Mouse (Mus musculus) hindbrain, embryonic 16.5 days (tissue): Measurements from ENCODE around the gene Glis1. TPM values are rescaled to one million over a fixed set of nuclear protein-coding genes. Genes with fewer than 3 reads are reported as not detected.
A peak's percentile ranks its signal among the peaks of the same experiment; 100 is the strongest.

ENCODE experiments used
- ATAC-seq: fragments of 200-750 bp; cut with Nextera tagmentation; 2 replicates; pipeline ENCODE4 v1.8.0; 2017; ENCODE audit warnings: moderate TSS enrichment, moderate library complexity
- H3K27ac ChIP-seq: fragments of 300-500 bp; sonication (generic); 2 replicates; pipeline ENCODE4 v1.5.1; 2014; ENCODE audit warnings: low read depth, mild to moderate bottlenecking, control low read depth, low read length, moderate library complexity
- H3K27me3 ChIP-seq: fragments of 300-500 bp; sonication (generic); replicated peaks from 2 replicates; pipeline ENCODE4 v1.6.1; 2014; ENCODE audit warnings: low read length; ENCODE audit not compliant: control insufficient read depth, insufficient read depth
- H3K36me3 ChIP-seq: fragments of 300-500 bp; sonication (generic); 2 replicates; pipeline ENCODE4 v1.6.1; 2014; ENCODE audit warnings: mild to moderate bottlenecking, low read length, moderate library complexity, mixed read lengths; ENCODE audit not compliant: control insufficient read depth, insufficient read depth
- H3K4me1 ChIP-seq: fragments of 300-500 bp; sonication (generic); 2 replicates; pipeline ENCODE4 v1.6.1; 2014; ENCODE audit warnings: low read depth, low read length; ENCODE audit not compliant: control insufficient read depth, insufficient read depth
- H3K4me2 ChIP-seq: fragments of 300-500 bp; sonication (generic); 2 replicates; pipeline ENCODE4 v1.6.1; 2014; ENCODE audit warnings: mild to moderate bottlenecking, low read length, control low read depth, moderate library complexity
- H3K4me3 ChIP-seq: fragments of 300-500 bp; sonication (generic); 2 replicates; pipeline ENCODE4 v1.5.1; 2014; ENCODE audit warnings: mild to moderate bottlenecking, low read length, control low read depth, moderate library complexity
- H3K9ac ChIP-seq: fragments of 300-500 bp; sonication (generic); 2 replicates; pipeline ENCODE4 v1.6.1; 2014; ENCODE audit warnings: low read depth, mild to moderate bottlenecking, control low read depth, low read length, moderate library complexity
- H3K9me3 ChIP-seq: fragments of 300-500 bp; sonication (generic); 2 replicates; pipeline ENCODE4 v1.6.1; 2014; ENCODE audit warnings: mild to moderate bottlenecking, low read length, moderate library complexity; ENCODE audit not compliant: control insufficient read depth
- WGBS: fragments of 180-500 bp; shearing (Covaris S2); extraction: QIAGEN DNeasy Blood & Tissue Kit; methylation state at CpG from one replicate; pipeline ENCODE4 v1.1.7; 2014; 5-methylcytosine and 5-hydroxymethylcytosine counted together
- polyA plus RNA-seq: library from polyadenylated mRNA; unstranded; fragments of >200 nt; fragmentation: Nextera tagmentation; extraction: Ambion mirVana; gene quantifications from 2 replicates; pipeline ENCODE4 v1.2.1, GENCODE M21; 2015

Glis1 gene
- polyA plus RNA-seq, 1 experiment from 2014 or later: 1.3 TPM

GRCm38 (mm10) chr4:107570329-107571014 is 136.1 kb downstream of the Glis1 start:
- no peaks in the 10 kb centered on the region for H3K9me3 ChIP-seq
- peak; percentile 11; the same call in 1 of the 2 replicates for ATAC-seq
- peaks cover 7% of the 10 kb centered on the region for H3K4me1 ChIP-seq
- H3K27me3 ChIP-seq: no peaks in the 10 kb centered on the region; the same call in 1 of the 2 replicates
- H3K9ac ChIP-seq: no peak overlapping the region
- H3K4me2 ChIP-seq: no peak overlapping the region
- no peaks in the 10 kb centered on the region for H3K36me3 ChIP-seq
- no peak overlapping the region for H3K4me3 ChIP-seq
- no peak overlapping the region for H3K27ac ChIP-seq
- 54% methylated on average over 19 of the region's 19 CpGs for WGBS

- no peak for ATAC-seq
- no peak overlapping the region for H3K9ac ChIP-seq
- H3K4me3 ChIP-seq: no peak overlapping the region
- H3K36me3 ChIP-seq: no peaks in the 10 kb centered on the region
- no peak overlapping the region for H3K27ac ChIP-seq
- no peak overlapping the region for H3K4me2 ChIP-seq
- no peaks in the 10 kb centered on the region for H3K27me3 ChIP-seq
- H3K9me3 ChIP-seq: no peaks in the 10 kb centered on the region
- peaks cover under 1% of the 10 kb centered on the region for H3K4me1 ChIP-seq
- WGBS: 60% methylated on average over 6 of the region's 6 CpGs
Measured at GRCm38 (mm10) chr4:107575781-107576180, 141.4 kb downstream of the Glis1 start.

- Histone ChIP-seq H3K9ac (no peak overlapping the region), H3K27ac (no peak overlapping the region), H3K4me2 (no peak overlapping the region), H3K36me3 (no peaks in the 10 kb centered on the region), H3K9me3 (no peaks in the 10 kb centered on the region), H3K4me1 (no peaks in the 10 kb centered on the region), H3K4me3 (no peak overlapping the region), H3K27me3 (no peaks in the 10 kb centered on the region)
- peak; percentile 35; the same call in 1 of the 2 replicates for ATAC-seq
- 40% methylated on average over 6 of the region's 6 CpGs for WGBS
Measured at GRCm38 (mm10) chr4:107576742-107577141, 142.4 kb downstream of the Glis1 start.

- no peaks in the 10 kb centered on the region for H3K36me3 ChIP-seq
- H3K27ac ChIP-seq: no peak overlapping the region
- H3K27me3 ChIP-seq: no peaks in the 10 kb centered on the region
- H3K4me1 ChIP-seq: no peaks in the 10 kb centered on the region
- 83% methylated on average over 12 of the region's 12 CpGs for WGBS
- H3K4me2 ChIP-seq: no peak overlapping the region
- H3K9ac ChIP-seq: no peak overlapping the region
- H3K4me3 ChIP-seq: no peak overlapping the region
- H3K9me3 ChIP-seq: no peaks in the 10 kb centered on the region
- peak; percentile 26; the same call in 1 of the 2 replicates for ATAC-seq
Measured at GRCm38 (mm10) chr4:107577146-107577839, 142.9 kb downstream of the Glis1 start.

- 77% methylated on average over 11 of the region's 11 CpGs for WGBS
- Histone ChIP-seq H3K4me2 (no peak overlapping the region), H3K36me3 (no peaks in the 10 kb centered on the region), H3K4me3 (no peak overlapping the region), H3K9me3 (no peaks in the 10 kb centered on the region), H3K4me1 (no peaks in the 10 kb centered on the region), H3K27ac (no peak overlapping the region), H3K27me3 (no peaks in the 10 kb centered on the region), H3K9ac (no peak overlapping the region)
- ATAC-seq: no peak
Measured at GRCm38 (mm10) chr4:107580883-107581282, 146.5 kb downstream of the Glis1 start.

- Histone ChIP-seq H3K4me3 (no peak overlapping the region), H3K9me3 (no peaks in the 10 kb centered on the region), H3K27ac (no peak overlapping the region), H3K36me3 (no peaks in the 10 kb centered on the region), H3K9ac (no peak overlapping the region), H3K4me2 (no peak overlapping the region), H3K4me1 (peaks cover 7% of the 10 kb centered on the region), H3K27me3 (no peaks in the 10 kb centered on the region)
- no peak for ATAC-seq
- WGBS: 77% methylated on average over 5 of the region's 5 CpGs
Measured at GRCm38 (mm10) chr4:107586391-107586790, 152.0 kb downstream of the Glis1 start.

- no peak overlapping the region for H3K4me2 ChIP-seq
- peaks cover 7% of the 10 kb centered on the region for H3K4me1 ChIP-seq
- H3K36me3 ChIP-seq: no peaks in the 10 kb centered on the region
- no peak for ATAC-seq
- WGBS: 77% methylated on average over 7 of the region's 7 CpGs
- no peak overlapping the region for H3K9ac ChIP-seq
- no peak overlapping the region for H3K4me3 ChIP-seq
- H3K27me3 ChIP-seq: no peaks in the 10 kb centered on the region
- H3K27ac ChIP-seq: no peak overlapping the region
- no peaks in the 10 kb centered on the region for H3K9me3 ChIP-seq
Measured at GRCm38 (mm10) chr4:107588637-107589036, 154.2 kb downstream of the Glis1 start.

GRCm38 (mm10) chr4:107589046-107589445 is 154.7 kb downstream of the Glis1 start:
- no peak for ATAC-seq
- Histone ChIP-seq H3K27ac (no peak overlapping the region), H3K4me2 (no peak overlapping the region), H3K27me3 (no peaks in the 10 kb centered on the region), H3K9ac (no peak overlapping the region), H3K36me3 (no peaks in the 10 kb centered on the region), H3K4me3 (no peak overlapping the region), H3K9me3 (no peaks in the 10 kb centered on the region), H3K4me1 (peaks cover 7% of the 10 kb centered on the region)
- WGBS: 81% methylated on average over 8 of the region's 8 CpGs

- WGBS: 37% methylated on average over 14 of the region's 14 CpGs
- Histone ChIP-seq H3K4me1 (peaks cover 7% of the 10 kb centered on the region), H3K4me2 (no peak overlapping the region), H3K27me3 (no peaks in the 10 kb centered on the region), H3K36me3 (no peaks in the 10 kb centered on the region), H3K4me3 (no peak overlapping the region), H3K9me3 (no peaks in the 10 kb centered on the region), H3K27ac (peak overlapping the region; percentile 27; the same call in 1 of the 2 replicates), H3K9ac (no peak overlapping the region)
- peak; percentile 77 for ATAC-seq
Measured at GRCm38 (mm10) chr4:107590805-107591534, 156.6 kb downstream of the Glis1 start.
